Mouse (Mus musculus) kidney, adult 2 months (tissue): ENCODE results near the gene Gm28374.

Source experiments
- CTCF ChIP-seq: fragments of 200-500 bp; conservative IDR thresholded peaks from 2 replicates; pipeline ENCODE4 v1.5.1; 2011; ENCODE audit warnings: low read depth, mild to moderate bottlenecking, control low read depth, low read length, moderate library complexity, mixed read lengths; ENCODE audit not compliant: insufficient read depth, insufficient read length
- POLR2A ChIP-seq: fragments of 200-500 bp; IDR thresholded peaks from one replicate; pipeline ENCODE4 v1.6.1; 2011; ENCODE audit warnings: low read depth, low read length, control low read depth

DNA sequence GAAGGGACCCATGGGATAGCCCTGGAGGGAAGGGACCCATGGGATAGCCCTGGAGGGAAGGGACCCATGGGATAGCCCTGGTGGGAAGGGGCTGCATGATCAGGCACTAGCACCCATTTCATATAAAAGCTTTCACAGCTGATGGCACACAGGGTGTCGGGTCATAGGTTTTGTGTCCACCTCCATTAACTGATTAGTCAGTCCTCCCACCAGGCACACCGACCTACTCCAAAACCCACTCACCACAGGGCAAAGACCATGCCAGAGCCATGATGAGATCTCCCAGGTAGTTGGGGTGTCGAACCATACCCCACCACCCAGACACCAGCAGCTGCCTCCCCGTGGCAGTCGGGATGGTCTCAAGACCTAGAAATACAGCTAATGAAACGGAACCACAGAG is 19.0 kb downstream of the Gm28374 start:
- no peak for TF ChIP-seq CTCF
- TF ChIP-seq POLR2A = no peak
